Mouse (Mus musculus) left cerebral cortex, postnatal 36 days (tissue): ENCODE measurements around the gene Kcnq1. TPM values are rescaled to one million over a fixed set of nuclear protein-coding genes. Genes with fewer than 3 reads are reported as not detected.
A peak's percentile ranks its signal among the peaks of the same experiment; 100 is the strongest.

Experiments used
- DNase-seq, 2 experiments: peaks; one replicate each; pipeline ENCODE4 v3.0.0; 2021 to 2022; ENCODE audit warnings: low spot score in 2 of 2, mixed read lengths in 1 of 2
- intact Hi-C: fragments of 180-260 bp; cut with DNase I; formaldehyde crosslinking; loops from one replicate; pipeline ENCODE4 v1.15.1; 2025
- total RNA-seq, 2 experiments: library from RNA; stranded (reverse); gene quantifications; 2 replicates each; pipeline ENCODE4 v1.2.3; 2021

The Kcnq1 gene
- total RNA-seq, 2 experiments from 2014 or later = 0.49 to 1.00 TPM

DNA sequence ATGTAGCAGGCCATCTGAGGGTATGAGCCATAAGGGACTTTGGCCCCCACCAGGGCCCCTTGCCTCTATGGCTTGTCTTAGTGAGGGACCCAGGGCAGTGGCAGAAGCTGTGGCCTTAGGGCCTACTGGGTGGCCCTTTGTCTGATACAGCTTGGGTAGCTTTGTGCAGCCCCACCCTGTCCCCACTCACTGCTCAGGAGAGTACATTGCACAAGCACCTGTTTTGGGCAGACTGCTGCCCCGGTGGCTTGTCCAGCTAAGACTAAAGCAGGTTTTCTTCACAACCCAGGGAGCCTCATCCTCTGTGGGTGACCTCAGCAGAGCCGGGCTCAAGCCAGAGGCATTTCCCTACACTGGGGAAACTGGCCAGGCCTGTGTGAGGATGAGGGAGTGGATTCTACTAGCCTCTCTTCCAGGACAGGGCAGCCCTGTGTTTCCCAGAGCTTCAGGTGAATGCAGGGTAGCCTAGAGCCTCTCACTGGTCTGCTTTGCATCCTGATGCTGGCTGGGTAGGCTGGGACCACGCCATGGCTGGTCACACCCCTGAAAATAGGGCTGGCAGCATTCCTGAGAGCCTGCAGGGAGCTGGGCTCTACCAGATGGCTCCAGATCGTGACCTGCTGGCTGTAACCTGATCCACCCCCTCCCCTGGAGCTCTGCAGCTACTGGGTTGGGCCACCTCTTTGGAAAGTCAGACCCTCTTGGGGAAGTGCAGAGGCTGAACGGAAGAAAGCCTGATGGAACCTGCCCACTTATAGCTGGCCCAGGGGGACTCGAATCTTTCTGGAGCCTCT is 17.9 kb downstream of the Kcnq1 start:
- no peak for DNase-seq
- intact Hi-C loops = no loop called here

GRCm38 (mm10) chr7:143124902-143125301 is 18.7 kb downstream of the Kcnq1 start:
- DNase-seq = no peak
- intact Hi-C loops = no loop called here

DNA sequence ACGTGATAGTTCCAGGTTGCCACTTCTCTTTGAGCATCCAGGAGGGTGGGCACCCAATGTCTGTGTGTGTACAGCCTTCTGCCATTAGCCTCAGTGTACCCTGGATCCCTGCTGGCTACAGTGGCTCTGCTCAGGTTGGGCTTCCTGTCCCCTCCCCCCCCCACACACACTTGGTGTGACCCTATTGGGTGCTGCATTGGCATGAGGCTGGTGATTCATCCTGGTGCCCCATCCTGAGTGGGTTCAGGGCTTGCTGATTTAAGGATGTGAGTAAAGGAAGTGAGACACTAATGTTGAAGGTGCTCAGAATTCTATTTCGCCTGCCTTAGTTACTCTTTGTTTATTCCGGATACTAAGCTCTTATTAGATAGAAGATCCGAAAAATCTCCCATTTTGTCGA is 26.7 kb downstream of the Kcnq1 start:
- intact Hi-C loops = loop anchor here (10.0 kb wide), 1 partner anchor 238 kb away; no protein-coding TSS in a partner anchor
- no peak for DNase-seq

DNA sequence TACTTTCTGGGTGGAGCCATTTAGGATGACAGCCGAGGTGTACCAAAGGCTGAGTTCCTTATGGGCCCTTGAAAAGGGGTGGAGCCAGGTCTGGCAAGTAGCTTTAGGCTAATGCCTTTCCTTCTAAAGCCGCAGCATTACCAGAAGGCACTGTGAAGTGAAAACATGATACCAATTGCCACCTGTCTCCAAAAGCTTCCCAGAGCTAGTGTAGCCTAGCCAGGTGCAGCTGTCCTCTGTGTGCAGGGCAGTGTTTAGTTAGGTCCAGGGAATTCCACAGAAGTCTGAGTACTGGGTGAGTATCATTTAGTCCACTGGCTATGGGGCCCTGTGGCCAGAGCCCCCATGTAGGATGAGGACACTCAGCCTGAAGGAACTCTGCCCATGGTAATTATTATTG is 30.0 kb downstream of the Kcnq1 start:
- intact Hi-C loops = loop anchor here (5.0 to 10.0 kb wide), 2 partner anchors 129 to 241 kb away; partner anchors contain the start of gene Tspan32
- DNase-seq = no peak

DNA sequence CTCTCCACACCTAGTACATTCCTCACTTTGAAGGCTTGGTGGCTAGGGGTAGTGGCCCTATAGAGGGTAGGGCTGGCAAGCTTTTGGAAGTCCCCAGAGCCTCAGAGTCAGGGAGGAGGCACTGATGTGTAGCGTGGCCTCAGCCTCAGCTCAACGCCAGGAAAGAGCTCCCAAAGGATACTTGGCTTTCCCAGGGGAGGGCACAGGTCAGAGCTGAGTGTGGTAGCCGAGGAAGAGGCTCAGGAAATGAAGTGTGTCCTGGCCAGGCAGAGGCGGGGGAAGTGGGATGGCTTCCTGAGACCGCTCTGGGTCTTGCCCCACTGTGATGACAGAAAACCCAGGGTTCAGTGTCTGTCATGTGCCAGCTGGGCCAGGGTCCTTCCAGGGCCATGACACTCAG is 30.4 kb downstream of the Kcnq1 start:
- intact Hi-C loops = loop anchor here (5.0 to 10.0 kb wide), 2 partner anchors 129 to 242 kb away; partner anchors contain the start of gene Tspan32
- no peak for DNase-seq

DNA sequence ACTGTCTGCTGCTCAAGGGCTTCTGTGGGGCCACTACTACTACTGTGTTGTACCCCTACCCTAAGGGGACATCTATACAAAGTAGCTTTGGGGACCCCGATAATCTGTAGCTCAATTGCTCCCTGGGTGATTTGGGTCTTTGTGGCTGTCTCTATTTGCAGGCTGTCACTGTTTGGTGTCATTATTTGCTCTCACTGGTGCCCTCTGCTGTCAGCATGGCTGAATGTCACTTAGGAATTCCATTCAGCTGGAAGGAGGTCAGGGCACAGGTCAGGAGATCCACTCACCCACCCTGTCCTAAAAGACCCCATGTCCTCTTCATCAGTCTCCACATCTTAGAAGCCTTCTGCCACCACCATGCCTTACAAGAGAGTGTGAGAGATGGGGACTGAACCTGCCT is 32.6 kb downstream of the Kcnq1 start:
- DNase-seq = peak; percentile 15 to 41

GRCm38 (mm10) chr7:143139932-143140331 is 33.8 kb downstream of the Kcnq1 start:
- DNase-seq = no peak
- intact Hi-C loops = loop anchor here (5.0 to 10.0 kb wide), 2 partner anchors 133 to 245 kb away; partner anchors contain the start of gene Tspan32

More for the DNA sequence above, 32.6 kb downstream of the Kcnq1 start:
- intact Hi-C loops = loop anchor here (1.0 to 10.0 kb wide), 3 partner anchors 42 to 244 kb away; partner anchors contain the start of gene Tspan32

DNA sequence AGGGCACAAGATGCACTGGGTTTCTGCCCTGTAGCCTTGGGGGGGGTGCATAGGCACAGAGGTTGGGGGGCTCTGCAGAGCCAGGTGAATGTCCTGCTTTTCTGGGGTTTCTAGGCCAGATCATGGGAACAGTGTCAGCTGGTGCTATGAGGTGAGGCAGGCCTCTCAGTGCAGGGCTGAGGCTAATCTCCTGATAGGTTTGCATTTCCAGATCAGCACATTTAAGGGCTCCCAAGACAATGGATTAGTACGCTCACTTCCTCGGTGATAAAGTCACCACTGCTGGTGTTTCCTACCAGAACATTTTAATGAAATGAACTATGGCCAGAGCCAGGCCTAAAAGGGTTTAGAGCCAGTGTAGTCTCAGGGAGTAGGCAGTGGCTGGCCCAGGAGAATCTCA is 36.5 kb downstream of the Kcnq1 start:
- DNase-seq = no peak
- intact Hi-C loops = no loop called here

DNA sequence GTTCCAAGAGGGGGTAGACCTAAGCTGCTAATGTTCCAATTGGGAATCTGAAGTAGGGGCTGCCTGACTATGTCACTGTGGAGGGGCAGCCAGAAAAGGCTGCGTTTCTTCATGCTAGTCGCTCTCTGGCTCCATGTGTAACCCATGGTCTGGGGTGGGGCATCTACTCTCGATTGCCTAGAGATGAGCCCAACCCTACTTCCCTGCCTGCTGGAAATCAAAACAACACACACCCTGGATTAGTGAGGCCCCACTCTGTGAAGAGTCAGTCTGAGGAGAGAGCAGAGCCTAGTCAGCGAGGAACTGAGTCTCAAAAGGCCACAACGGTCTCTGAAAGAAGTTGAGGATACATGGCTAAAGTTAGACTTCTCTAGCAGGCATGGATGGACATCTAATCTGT is 40.9 kb downstream of the Kcnq1 start:
- intact Hi-C loops = no loop called here
- no peak for DNase-seq

DNA sequence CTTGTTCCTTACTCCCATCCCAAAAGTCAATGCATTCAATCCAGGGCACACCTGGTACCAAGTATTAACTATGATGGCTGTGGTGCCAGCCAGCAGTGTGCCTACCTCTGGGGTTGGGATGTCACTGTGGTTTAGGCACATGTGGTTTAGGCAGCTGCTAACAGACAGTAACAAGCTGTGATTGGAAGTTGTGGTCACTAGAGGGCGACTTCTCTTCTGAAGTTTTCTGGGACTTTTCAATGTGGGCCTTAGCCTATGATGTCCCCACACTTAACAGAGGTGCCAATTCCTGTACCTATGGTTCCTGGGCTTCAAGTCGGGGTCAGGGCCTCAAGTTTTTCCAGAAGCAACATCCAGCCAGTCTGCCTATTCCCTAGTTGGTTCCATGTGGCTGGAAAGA is 45.0 kb downstream of the Kcnq1 start:
- peak in 1 of 2 experiments; percentile 10 for DNase-seq
- intact Hi-C loops = no loop called here

- intact Hi-C loops = no loop called here
- DNase-seq = no peak
Observed at GRCm38 (mm10) chr7:143152350-143152749, 46.2 kb downstream of the Kcnq1 start.

DNA sequence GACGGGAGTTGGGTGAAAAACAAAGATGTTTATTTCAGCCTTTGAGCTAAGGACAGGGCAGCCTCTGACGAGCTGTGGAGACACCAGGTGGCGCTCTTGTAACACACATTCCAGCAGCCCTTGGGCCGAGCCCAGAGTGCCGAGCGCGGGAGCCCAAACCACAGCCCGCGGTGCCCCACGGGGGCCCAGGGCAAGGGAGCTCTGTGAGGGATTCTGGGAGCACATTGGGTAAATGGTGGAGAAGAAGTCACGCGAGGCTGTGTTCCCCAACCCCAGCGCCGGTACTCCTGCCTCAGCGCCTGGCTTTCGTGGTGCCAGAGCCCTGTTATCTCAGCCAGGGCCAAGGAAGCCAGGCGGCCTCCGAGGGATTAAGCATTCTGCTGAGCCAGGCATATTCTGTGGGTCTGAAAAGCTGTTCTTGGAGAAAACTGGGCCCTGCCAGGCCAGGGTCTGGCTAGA is 47.8 kb downstream of the Kcnq1 start:
- DNase-seq = peak; percentile 77 to 80
- intact Hi-C loops = loop anchor here (1.0 kb wide), 1 partner anchor 312 kb away; no protein-coding TSS in a partner anchor

- intact Hi-C loops = loop anchor here (1.0 kb wide), 1 partner anchor 312 kb away; no protein-coding TSS in a partner anchor
- no peak for DNase-seq
Observed at GRCm38 (mm10) chr7:143154458-143154871, 48.3 kb downstream of the Kcnq1 start.

DNA sequence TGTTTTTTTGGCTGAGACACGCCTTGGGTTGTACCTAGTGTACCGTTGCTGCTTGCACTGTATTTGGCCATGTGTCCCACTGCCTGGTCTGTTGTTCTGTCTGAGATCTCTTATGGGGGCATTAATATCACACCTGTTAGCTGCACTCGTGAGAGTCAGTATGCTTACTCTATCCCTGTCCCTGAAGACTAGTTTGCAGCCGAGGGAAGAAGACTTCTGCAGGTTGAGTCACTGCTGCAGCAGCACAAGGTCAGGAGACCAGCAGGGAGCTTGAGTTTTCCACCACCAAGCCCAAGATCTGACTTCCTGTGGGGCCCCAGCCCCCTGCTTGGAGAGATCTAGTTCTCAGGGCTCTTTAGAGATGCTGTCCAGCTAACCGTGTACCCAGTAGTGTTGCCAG is 49.1 kb downstream of the Kcnq1 start:
- intact Hi-C loops = no loop called here
- no peak for DNase-seq

DNA sequence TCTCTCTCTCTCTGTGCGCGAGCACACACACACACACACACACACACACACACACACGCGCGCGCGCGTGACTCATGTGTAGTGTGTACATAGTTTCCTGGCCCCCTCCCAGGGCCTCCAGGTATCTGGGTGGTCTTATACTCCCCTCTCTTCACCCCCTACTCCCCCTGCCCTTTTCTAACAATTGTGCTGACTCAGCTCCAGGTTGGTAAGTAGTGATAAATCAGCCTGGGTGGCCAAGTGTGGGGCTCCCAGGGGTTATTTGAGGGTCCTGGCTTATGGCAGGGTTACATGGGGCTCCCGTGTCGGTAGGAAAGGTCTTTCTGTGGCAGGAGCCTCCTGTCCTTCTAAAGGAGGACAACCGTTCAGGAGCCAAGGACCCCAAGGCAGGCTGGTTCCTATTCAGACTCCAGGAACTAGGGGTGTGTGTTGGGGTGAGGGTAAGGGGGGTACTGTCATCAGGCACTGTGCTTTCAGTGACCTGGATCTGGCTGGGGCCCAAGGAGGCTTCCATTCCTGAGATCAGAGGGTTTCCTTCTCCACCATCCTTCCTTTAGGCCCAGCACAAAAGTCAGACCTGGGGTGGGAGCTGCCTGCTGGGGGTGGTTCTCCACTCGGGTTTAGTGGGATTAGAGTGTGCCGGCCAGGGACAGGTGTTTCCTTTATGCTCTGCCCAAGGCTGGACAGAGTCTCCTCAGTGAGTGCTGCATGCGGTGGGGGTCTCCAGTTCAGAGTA is 52.7 kb downstream of the Kcnq1 start:
- intact Hi-C loops = no loop called here
- DNase-seq = no peak

DNA sequence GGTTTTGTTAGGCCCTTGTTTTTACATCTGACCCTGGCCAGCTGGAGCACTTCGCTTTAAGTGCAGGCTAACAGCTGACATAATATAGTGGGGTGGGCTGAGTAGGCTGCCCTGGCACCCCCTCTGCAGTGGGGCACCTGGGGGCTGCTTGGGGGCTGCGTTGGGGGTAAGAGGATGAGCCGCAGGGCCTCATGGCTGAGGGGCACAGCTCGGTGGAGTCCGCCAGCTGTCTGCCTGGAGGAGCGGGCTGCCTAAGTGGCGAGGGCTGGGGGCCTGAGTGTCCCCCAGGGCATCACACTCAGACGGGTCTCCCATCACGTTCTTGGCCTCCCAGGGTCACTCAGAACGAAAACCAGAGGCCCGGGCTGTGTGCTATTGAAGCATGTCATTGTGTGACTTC is 53.3 kb downstream of the Kcnq1 start:
- no peak for DNase-seq
- intact Hi-C loops = no loop called here

- intact Hi-C loops = no loop called here
Observed at GRCm38 (mm10) chr7:143160057-143160456, 53.9 kb downstream of the Kcnq1 start.

DNA sequence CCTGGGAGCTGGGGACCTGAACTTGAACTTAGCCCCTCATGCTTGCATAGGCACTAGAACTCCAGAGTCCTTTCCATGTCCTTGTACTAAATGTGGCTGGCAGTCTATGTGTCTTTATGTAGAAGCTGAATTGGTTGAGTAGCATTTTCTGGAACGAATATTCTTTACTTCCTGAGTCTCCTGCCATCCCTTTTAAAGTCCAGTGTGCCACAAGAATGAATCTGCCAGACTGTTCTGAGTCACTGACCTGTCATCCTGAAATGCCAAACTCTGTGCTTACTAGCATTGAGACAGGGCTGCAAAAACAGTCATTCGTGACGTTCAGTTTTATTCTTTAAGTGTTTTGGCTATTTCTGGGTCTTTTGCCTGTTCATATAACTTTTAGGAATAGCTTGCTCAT is 55.9 kb downstream of the Kcnq1 start:
- intact Hi-C loops = no loop called here
- no peak for DNase-seq

More at GRCm38 (mm10) chr7:143160057-143160456, 53.9 kb downstream of the Kcnq1 start:
- DNase-seq = no peak

DNA sequence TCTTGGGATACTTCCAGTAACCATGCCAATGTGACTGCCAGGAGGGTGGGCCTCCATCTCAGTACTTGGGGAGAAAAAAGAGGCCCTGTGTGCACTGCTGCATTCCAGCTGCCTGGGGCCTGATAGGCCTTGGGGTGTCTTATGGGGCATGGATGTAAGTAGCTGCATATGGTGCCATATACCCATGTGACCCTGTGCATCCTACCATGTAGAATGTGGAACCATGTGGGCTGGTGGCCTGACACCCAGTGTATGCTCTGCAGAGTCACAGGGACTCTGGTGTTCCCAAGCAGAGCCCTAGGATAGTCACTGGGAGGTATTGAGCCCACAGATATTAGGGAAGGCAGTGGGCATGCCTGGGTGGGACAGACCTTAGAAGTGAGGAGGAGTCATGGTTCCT is 57.9 kb downstream of the Kcnq1 start:
- DNase-seq = no peak
- intact Hi-C loops = no loop called here

DNA sequence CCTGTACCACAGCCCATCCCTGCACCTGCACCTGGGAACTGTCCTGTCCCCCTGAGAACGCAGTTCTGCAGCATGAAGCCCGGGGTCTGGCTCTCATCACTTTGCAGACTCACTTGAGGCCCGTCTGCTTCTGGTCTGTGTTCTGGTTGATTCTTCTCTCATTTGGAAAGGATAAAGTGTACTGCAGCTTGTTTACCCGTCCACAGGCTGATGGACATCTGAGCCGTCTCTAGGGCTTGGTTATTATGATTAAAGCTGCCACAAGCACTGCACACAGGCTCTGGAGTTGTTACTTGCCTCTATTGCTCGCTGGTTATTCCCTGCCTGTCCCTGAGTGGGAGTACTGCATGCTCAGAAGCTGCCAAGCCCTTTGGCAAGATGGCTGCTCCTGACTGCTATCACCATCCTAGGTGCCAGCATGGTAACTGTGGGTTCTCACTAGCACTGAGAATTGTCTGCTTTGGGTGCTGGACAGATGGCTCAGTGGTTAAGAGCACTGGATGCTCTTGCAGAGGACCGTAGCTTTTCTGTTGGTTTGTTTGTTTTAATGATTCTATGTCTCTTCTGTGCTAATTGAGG is 59.6 kb downstream of the Kcnq1 start:
- DNase-seq = no peak
- intact Hi-C loops = no loop called here
